Mouse (Mus musculus) cerebellum, adult 8-10 months (tissue): ENCODE measurements at regions not wholly inside any gene's neighbourhood (a gene's known extent, or its start where the extent isn't known, plus 50 kb on each side); places are given as distances from the start of the nearest gene placed in this dataset.

ENCODE experiments used
- DNase-seq: peaks from one replicate; pipeline ENCODE4 v3.0.0; 2022

GRCm38 (mm10) chr1:121177908-121178311 is 154.5 kb downstream of the Insig2 start:
- no peak for DNase-seq

- no peak for DNase-seq
Measured at GRCm38 (mm10) chr1:121178611-121179245, 153.7 kb downstream of the Insig2 start.

- peak; percentile 66 for DNase-seq
Measured at GRCm38 (mm10) chr1:121180273-121181030, 151.9 kb downstream of the Insig2 start.

GRCm38 (mm10) chr1:121188895-121189294 is 143.5 kb downstream of the Insig2 start:
- DNase-seq, result no peak

- DNase-seq, result no peak
Measured at GRCm38 (mm10) chr1:121194800-121195199, 137.6 kb downstream of the Insig2 start.

- no peak for DNase-seq
Measured at GRCm38 (mm10) chr1:121215843-121216242, 116.5 kb downstream of the Insig2 start.

- no peak for DNase-seq
Measured at GRCm38 (mm10) chr1:121224250-121224649, 108.1 kb downstream of the Insig2 start.

- no peak for DNase-seq
Measured at GRCm38 (mm10) chr1:121226466-121227232, 105.7 kb downstream of the Insig2 start.

GRCm38 (mm10) chr1:121227233-121227594 is 105.2 kb downstream of the Insig2 start:
- no peak for DNase-seq

GRCm38 (mm10) chr1:121243576-121243975 is 88.8 kb downstream of the Insig2 start:
- DNase-seq, result no peak

GRCm38 (mm10) chr1:121247556-121247955 is 84.8 kb downstream of the Insig2 start:
- DNase-seq, result no peak

GRCm38 (mm10) chr1:121249081-121249480 is 83.3 kb downstream of the Insig2 start:
- no peak for DNase-seq

- no peak for DNase-seq
Measured at GRCm38 (mm10) chr1:121250686-121251085, 81.7 kb downstream of the Insig2 start.

- DNase-seq, result no peak
Measured at GRCm38 (mm10) chr1:121252056-121252455, 80.3 kb downstream of the Insig2 start.

GRCm38 (mm10) chr1:121254196-121254595 is 78.2 kb downstream of the Insig2 start:
- DNase-seq, result no peak
